Mouse (Mus musculus) myocyte (in vitro differentiated cells): ENCODE measurements at regions not wholly inside any gene's neighbourhood (a gene's known extent, or its start where the extent isn't known, plus 50 kb on each side); places are given as distances from the start of the nearest gene placed in this dataset.

Experiments used
- CEBPB ChIP-seq: IDR thresholded peaks from 2 replicates; pipeline ENCODE4 v1.6.1; 2011; ENCODE audit warnings: mild to moderate bottlenecking, moderate library complexity; ENCODE audit not compliant: poor library complexity, insufficient read depth, severe bottlenecking
- E2F4 ChIP-seq: IDR thresholded peaks from one replicate; pipeline ENCODE4 v1.6.1; 2011; ENCODE audit warnings: mild to moderate bottlenecking, control low read depth, moderate library complexity; ENCODE audit not compliant: insufficient read depth
- MAX ChIP-seq: IDR thresholded peaks from one replicate; pipeline ENCODE4 v1.6.1; 2011; ENCODE audit warnings: low read depth, mild to moderate bottlenecking, control low read depth
- MYOG ChIP-seq, 3 experiments: IDR thresholded peaks; one replicate each; pipeline ENCODE4 v1.6.1; 2011; ENCODE audit warnings: control low read depth in 2 of 3, low read depth in 2 of 3, mild to moderate bottlenecking in 2 of 3; ENCODE audit not compliant: insufficient read length in 2 of 3, control insufficient read depth in 1 of 3, insufficient read depth in 1 of 3
- POLR2A ChIP-seq: IDR thresholded peaks from one replicate; pipeline ENCODE4 v1.6.1; 2011; ENCODE audit warnings: low read depth, mild to moderate bottlenecking, control low read depth, moderate library complexity; ENCODE audit not compliant: insufficient read length
- POLR2AphosphoS2 ChIP-seq: IDR thresholded peaks from one replicate; pipeline ENCODE4 v1.6.1; 2011; ENCODE audit warnings: low read depth, control low read depth; ENCODE audit not compliant: insufficient read length
- TCF12 ChIP-seq: IDR thresholded peaks from one replicate; pipeline ENCODE4 v1.6.1; 2011; ENCODE audit warnings: mild to moderate bottlenecking, control low read depth; ENCODE audit not compliant: poor library complexity, insufficient read depth, severe bottlenecking
- USF1 ChIP-seq: IDR thresholded peaks from one replicate; pipeline ENCODE4 v1.6.1; 2011; ENCODE audit warnings: low read depth, mild to moderate bottlenecking, control low read depth, moderate library complexity

DNA sequence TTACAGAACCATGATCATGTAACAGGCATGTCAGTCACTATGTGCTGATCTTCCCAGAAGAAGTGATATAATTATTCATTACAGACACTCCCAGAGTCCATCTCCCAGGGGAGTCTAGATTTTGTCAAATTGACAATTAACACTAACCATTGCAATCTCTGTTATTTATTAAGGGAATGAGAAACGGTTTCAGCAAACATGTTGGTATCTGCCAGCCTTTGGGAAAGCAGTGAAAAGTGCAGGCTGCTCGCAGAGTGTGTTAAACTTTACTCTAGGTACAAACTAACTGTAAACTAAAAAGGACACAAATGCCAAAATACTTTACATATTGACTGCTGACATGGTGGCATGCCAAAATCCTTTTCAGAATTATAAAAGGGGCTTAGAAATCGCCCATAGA, 583.9 kb downstream of the 1700064H15Rik start:
- TF ChIP-seq POLR2A (no peak), CEBPB (no peak), POLR2AphosphoS2 (no peak), MYOG (IDR thresholded peaks at IDR 0.05; ENCODE audit: control insufficient read depth in 1 of 3, insufficient read depth in 1 of 3, insufficient read length in 2 of 3, low read depth in 2 of 3) (no peak), MAX (no peak), E2F4 (no peak), TCF12 (no peak), USF1 (no peak)
